In the genomic region with DNA sequence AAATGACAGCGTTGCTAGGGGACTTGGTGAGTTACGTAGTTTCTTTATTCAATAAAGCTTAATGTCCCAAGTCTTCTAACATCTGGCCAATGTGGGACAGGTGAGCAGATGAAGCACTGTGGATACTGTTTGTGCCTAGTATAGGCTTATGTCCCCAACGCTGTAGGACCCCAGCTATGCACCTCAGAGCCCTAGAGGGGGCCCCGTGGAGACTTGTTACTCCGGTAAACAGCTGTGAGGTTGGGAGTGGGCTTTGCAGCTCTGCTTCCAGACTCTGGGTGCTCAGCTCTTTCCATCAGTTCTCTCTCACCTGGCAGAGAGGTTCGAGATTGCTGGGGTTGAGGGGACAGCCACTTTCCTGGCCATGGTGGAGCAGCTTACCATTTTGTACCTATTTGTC, we compare ENCODE assay signal across 11 mouse cellular contexts. TPM values are rescaled to one million over a fixed set of nuclear protein-coding genes. Genes with fewer than 3 reads are reported as not detected.
DNase-seq lines count a peak whose midpoint lies in the region; ATAC-seq lines count a peak whose summit lies in the region.
"Had no signal": no experiment of that assay in that cellular context is flagged by ENCODE, and none has a peak within 500 bp of the region (broad histone marks: within the 10 kb centered on the region; RNA-seq: fewer than 3 reads in every experiment).

No protein-coding gene starts in this region.

- no peaks in the 10 kb centered on the region for H3K27me3 ChIP-seq in hindbrain, embryonic 10.5 days (ENCODE audit: insufficient read depth, poor library complexity, severe bottlenecking)
- no peaks in the 10 kb centered on the region for H3K27me3 ChIP-seq in liver, embryonic 16.5 days (ENCODE audit: control insufficient read depth, insufficient read depth, low read depth, low read length)

- DNase-seq in thymus, postnatal 0 days (ENCODE audit: low spot score), result peak; percentile 57
- DNase-seq in thymus, postnatal 10 days (ENCODE audit: low spot score in 2 of 2), result no peak
- no peak for DNase-seq in hindbrain, embryonic 10.5 days (ENCODE audit: low spot score)
- no peak for DNase-seq in adrenal gland, postnatal 14 days
- no peak for DNase-seq in lung, adult 18-20 months
- no peak for DNase-seq in embryo, embryonic 10.5 days (ENCODE audit: low spot score)

- 67% methylated on average over 6 of the region's 6 CpGs for WGBS in hindbrain, embryonic 10.5 days
- WGBS in liver, embryonic 16.5 days (ENCODE audit: insufficient replicate concordance), result 50% methylated on average over 6 of the region's 6 CpGs

- H3K9ac ChIP-seq in liver, embryonic 16.5 days (ENCODE audit: low read depth, low read length), result peak overlapping the region; percentile 95

- ATAC-seq in liver, embryonic 16.5 days (ENCODE audit: low read depth), result no peak
- ATAC-seq in CD4-positive, CD25-positive, alpha-beta regulatory T cell, adult 4 months, result no peak

- no peaks in the 10 kb centered on the region for H3K9me3 ChIP-seq in hindbrain, embryonic 10.5 days
- no peaks in the 10 kb centered on the region for H3K9me3 ChIP-seq in liver, embryonic 16.5 days (replicated peaks; ENCODE audit: control insufficient read depth, low read length)

- H3K36me3 ChIP-seq in hindbrain, embryonic 10.5 days, result peaks cover 40% of the 10 kb centered on the region
- peaks cover 27% of the 10 kb centered on the region for H3K36me3 ChIP-seq in liver, embryonic 16.5 days (ENCODE audit: control insufficient read depth, insufficient read depth)

- peak overlapping the region; percentile 50 for H3K27ac ChIP-seq in hindbrain, embryonic 10.5 days
- H3K27ac ChIP-seq in liver, embryonic 16.5 days (ENCODE audit: low read length), result peak overlapping the region; percentile 99

- peak overlapping the region; percentile 94 for H3K4me3 ChIP-seq in hindbrain, embryonic 10.5 days
- peak overlapping the region; percentile 96 for H3K4me3 ChIP-seq in liver, embryonic 16.5 days (ENCODE audit: low read depth, low read length)

- H3K4me2 ChIP-seq in liver, embryonic 16.5 days (ENCODE audit: low read depth, low read length), result peak overlapping the region; percentile 97

- H3K4me1 ChIP-seq in hindbrain, embryonic 10.5 days (replicated peaks), result peaks cover 30% of the 10 kb centered on the region
- peaks cover 52% of the 10 kb centered on the region for H3K4me1 ChIP-seq in liver, embryonic 16.5 days (ENCODE audit: control insufficient read depth, low read depth, low read length)

RNA-seq across cellular contexts. Expression of a gene that starts 1.2 kb away (rescaled TPM):
- polyA plus RNA-seq in thymus, postnatal 0 days (2015; fragmentation: Nextera tagmentation; extraction: Ambion mirVana), result 142 and 147 TPM in 2 replicates
- polyA plus RNA-seq in hindbrain, embryonic 10.5 days (2016; fragmentation: Nextera tagmentation; extraction: Ambion mirVana), result 125 and 138 TPM in 2 replicates
- polyA plus RNA-seq in liver, embryonic 16.5 days (2015; fragmentation: Nextera tagmentation; extraction: Ambion mirVana), result 81.2 and 83.4 TPM in 2 replicates
- 29.9 and 38.0 TPM in 2 replicates for total RNA-seq in adrenal gland, postnatal 14 days (2021)
- 10 to 100 TPM; 40.9 to 59.2 TPM for polyA plus RNA-seq in CD4-positive, CD25-positive, alpha-beta regulatory T cell, adult 4 months (2017; shearing (Covaris generic))

RNA-seq across cellular contexts. Expression of a gene that starts 12.4 kb away (rescaled TPM):
- polyA plus RNA-seq in thymus, postnatal 0 days (2015; fragmentation: Nextera tagmentation; extraction: Ambion mirVana), result 0.86 and 0.98 TPM in 2 replicates
- polyA plus RNA-seq in hindbrain, embryonic 10.5 days (2016; fragmentation: Nextera tagmentation; extraction: Ambion mirVana), result 0.13 TPM in 1 of 2 replicates, not detected in the other
- polyA plus RNA-seq in liver, embryonic 16.5 days (2015; fragmentation: Nextera tagmentation; extraction: Ambion mirVana), result not detected in 2 replicates
- 0.30 TPM in 1 of 2 replicates, not detected in the other for total RNA-seq in adrenal gland, postnatal 14 days (2021)
- not detected for polyA plus RNA-seq in CD4-positive, CD25-positive, alpha-beta regulatory T cell, adult 4 months (2017; shearing (Covaris generic))
- total RNA-seq: gastrocnemius, adult 18-20 months had no signal
- polyA plus RNA-seq: activated CD4-positive, CD25-positive, alpha-beta regulatory T cell, adult 4 months; macrophage had no signal

RNA-seq across cellular contexts. Expression of a gene that starts 29.5 kb away (rescaled TPM):
- 1.7 and 2.9 TPM in 2 replicates for polyA plus RNA-seq in thymus, postnatal 0 days (2015; fragmentation: Nextera tagmentation; extraction: Ambion mirVana)
- 0.71 and 0.78 TPM in 2 replicates for polyA plus RNA-seq in hindbrain, embryonic 10.5 days (2016; fragmentation: Nextera tagmentation; extraction: Ambion mirVana)
- 3.5 and 3.6 TPM in 2 replicates for polyA plus RNA-seq in liver, embryonic 16.5 days (2015; fragmentation: Nextera tagmentation; extraction: Ambion mirVana)
- total RNA-seq in adrenal gland, postnatal 14 days (2021), result 1.3 and 1.6 TPM in 2 replicates
- not detected for polyA plus RNA-seq in CD4-positive, CD25-positive, alpha-beta regulatory T cell, adult 4 months (2017; shearing (Covaris generic))
- polyA plus RNA-seq: activated CD4-positive, CD25-positive, alpha-beta regulatory T cell, adult 4 months had no signal

RNA-seq across cellular contexts. Expression of a gene that starts 36.8 kb away (rescaled TPM):
- 13.8 and 14.4 TPM in 2 replicates for polyA plus RNA-seq in thymus, postnatal 0 days (2015; fragmentation: Nextera tagmentation; extraction: Ambion mirVana)
- 3.0 and 3.4 TPM in 2 replicates for polyA plus RNA-seq in hindbrain, embryonic 10.5 days (2016; fragmentation: Nextera tagmentation; extraction: Ambion mirVana)
- 8.9 and 10.9 TPM in 2 replicates for polyA plus RNA-seq in liver, embryonic 16.5 days (2015; fragmentation: Nextera tagmentation; extraction: Ambion mirVana)
- 44.4 and 56.2 TPM in 2 replicates for total RNA-seq in adrenal gland, postnatal 14 days (2021)
- 10 to 100 TPM; 17.2 to 34.7 TPM for polyA plus RNA-seq in CD4-positive, CD25-positive, alpha-beta regulatory T cell, adult 4 months (2017; shearing (Covaris generic))

RNA-seq across cellular contexts. Expression of a gene that starts 54.4 kb away (rescaled TPM):
- 34.4 and 38.7 TPM in 2 replicates for polyA plus RNA-seq in thymus, postnatal 0 days (2015; fragmentation: Nextera tagmentation; extraction: Ambion mirVana)
- 33.8 and 40.1 TPM in 2 replicates for polyA plus RNA-seq in hindbrain, embryonic 10.5 days (2016; fragmentation: Nextera tagmentation; extraction: Ambion mirVana)
- polyA plus RNA-seq in liver, embryonic 16.5 days (2015; fragmentation: Nextera tagmentation; extraction: Ambion mirVana), result 20.9 and 21.5 TPM in 2 replicates
- total RNA-seq in adrenal gland, postnatal 14 days (2021), result 22.2 and 22.6 TPM in 2 replicates
- 10 to 100 TPM; 44.4 to 50.2 TPM for polyA plus RNA-seq in CD4-positive, CD25-positive, alpha-beta regulatory T cell, adult 4 months (2017; shearing (Covaris generic))
